Mouse (Mus musculus) stomach, embryonic 16.5 days (tissue): ENCODE results near the gene Entpd7. TPM values are rescaled to one million over a fixed set of nuclear protein-coding genes. Genes with fewer than 3 reads are reported as not detected.

Experiments used
- ATAC-seq: fragments of 200-750 bp; cut with Nextera tagmentation; 2 replicates; pipeline ENCODE4 v1.8.0; 2017; ENCODE audit warnings: moderate number of reproducible peaks, moderate TSS enrichment; ENCODE audit not compliant: insufficient read depth, low FRiP score
- H3K27ac ChIP-seq: fragments of 300-500 bp; sonication (generic); 2 replicates; pipeline ENCODE4 v1.5.1; 2014; ENCODE audit warnings: low read length
- H3K27me3 ChIP-seq: fragments of 300-500 bp; sonication (generic); 2 replicates; pipeline ENCODE4 v1.6.1; 2014; ENCODE audit warnings: low read length, control low read depth, mixed read lengths; ENCODE audit not compliant: control insufficient read depth, insufficient read depth
- H3K36me3 ChIP-seq: fragments of 300-500 bp; sonication (generic); 2 replicates; pipeline ENCODE4 v1.6.1; 2014; ENCODE audit warnings: low read length; ENCODE audit not compliant: control insufficient read depth, insufficient read depth
- H3K4me1 ChIP-seq: fragments of 300-500 bp; sonication (generic); 2 replicates; pipeline ENCODE4 v1.6.1; 2014; ENCODE audit warnings: low read length, control low read depth, mixed read lengths; ENCODE audit not compliant: control insufficient read depth, insufficient read depth
- H3K4me2 ChIP-seq: fragments of 300-500 bp; sonication (generic); 2 replicates; pipeline ENCODE4 v1.6.1; 2014; ENCODE audit warnings: low read depth, low read length, mixed read lengths
- H3K4me3 ChIP-seq: fragments of 300-500 bp; sonication (generic); replicated peaks from 2 replicates; pipeline ENCODE4 v1.5.1; 2014; ENCODE audit warnings: mild to moderate bottlenecking, low read length
- H3K9ac ChIP-seq: fragments of 300-500 bp; sonication (generic); 2 replicates; pipeline ENCODE4 v1.6.1; 2014; ENCODE audit warnings: low read length
- H3K9me3 ChIP-seq: fragments of 300-500 bp; sonication (generic); replicated peaks from 2 replicates; pipeline ENCODE4 v1.6.1; 2016; ENCODE audit warnings: low read length, control low read depth; ENCODE audit not compliant: control insufficient read depth
- WGBS: fragments of 180-500 bp; shearing (Covaris S2); extraction: QIAGEN DNeasy Blood & Tissue Kit; methylation state at CpG from one replicate; pipeline ENCODE4 v1.1.7; 2014; 5-methylcytosine and 5-hydroxymethylcytosine counted together
- polyA plus RNA-seq: library from polyadenylated mRNA; unstranded; fragments of >200 nt; fragmentation: Nextera tagmentation; extraction: Ambion mirVana; gene quantifications from 2 replicates; pipeline ENCODE4 v1.2.1, GENCODE M21; 2015

The Entpd7 gene
- polyA plus RNA-seq, 1 experiment from 2014 or later: 15.3 TPM

DNA sequence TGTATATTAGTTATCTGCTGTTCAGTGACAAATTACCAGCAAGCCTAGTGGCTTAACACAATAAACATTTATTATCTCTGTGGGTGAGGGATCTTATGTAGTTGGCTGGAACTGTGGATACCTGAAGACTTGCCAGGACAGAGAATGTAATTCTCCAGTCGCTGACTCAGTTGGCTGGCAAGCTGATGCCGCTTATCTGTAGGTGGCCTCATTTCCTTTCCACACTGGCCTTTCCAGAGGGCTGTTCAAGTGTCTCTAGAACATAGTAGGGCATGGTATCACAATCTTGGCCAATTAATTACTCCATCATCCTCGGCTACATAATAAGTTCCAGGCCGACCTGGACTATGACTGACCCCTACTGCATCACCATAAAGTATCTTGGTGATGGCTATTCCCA is 7.9 kb upstream of the Entpd7 start:
- 89% methylated on average over 4 of the region's 4 CpGs for WGBS
- Histone ChIP-seq H3K4me2 (no peak overlapping the region), H3K9me3 (no peaks in the 10 kb centered on the region), H3K36me3 (no peaks in the 10 kb centered on the region), H3K4me1 (0 out of 2 replicates have a peak, but pooled peaks cover 8% of the 10 kb centered on the region), H3K27ac (no peak overlapping the region), H3K4me3 (no peak overlapping the region), H3K9ac (no peak overlapping the region), H3K27me3 (no peaks in the 10 kb centered on the region)
- no peak for ATAC-seq

DNA sequence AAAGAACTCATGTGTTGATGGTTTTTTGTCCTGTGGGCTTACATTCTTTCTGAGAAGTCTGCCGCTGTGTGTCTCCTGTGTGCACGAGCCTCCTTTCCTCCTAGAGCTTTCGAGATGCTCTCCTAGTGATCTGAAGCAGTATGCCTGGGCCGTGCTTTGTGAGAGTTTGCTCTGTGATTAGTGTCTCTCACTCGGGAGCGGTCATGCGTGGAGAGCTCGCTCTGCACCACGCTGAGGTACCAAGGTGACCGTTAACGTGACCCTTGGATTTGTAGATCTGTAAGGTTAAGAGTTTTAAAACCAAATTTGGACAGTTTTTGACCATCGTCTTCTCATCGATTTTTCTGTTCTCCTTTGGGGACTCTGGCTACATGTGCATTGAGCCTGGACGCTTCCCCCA is 3.3 kb downstream of the Entpd7 start:
- WGBS: 90% methylated on average over 14 of the region's 14 CpGs
- Histone ChIP-seq H3K4me2 (no peak overlapping the region), H3K9ac (no peak overlapping the region), H3K9me3 (no peaks in the 10 kb centered on the region), H3K4me1 (peaks cover 4% of the 10 kb centered on the region; the same call in 1 of the 2 replicates), H3K27me3 (no peaks in the 10 kb centered on the region), H3K27ac (no peak overlapping the region), H3K4me3 (no peak overlapping the region), H3K36me3 (no peaks in the 10 kb centered on the region)
- ATAC-seq: no peak

DNA sequence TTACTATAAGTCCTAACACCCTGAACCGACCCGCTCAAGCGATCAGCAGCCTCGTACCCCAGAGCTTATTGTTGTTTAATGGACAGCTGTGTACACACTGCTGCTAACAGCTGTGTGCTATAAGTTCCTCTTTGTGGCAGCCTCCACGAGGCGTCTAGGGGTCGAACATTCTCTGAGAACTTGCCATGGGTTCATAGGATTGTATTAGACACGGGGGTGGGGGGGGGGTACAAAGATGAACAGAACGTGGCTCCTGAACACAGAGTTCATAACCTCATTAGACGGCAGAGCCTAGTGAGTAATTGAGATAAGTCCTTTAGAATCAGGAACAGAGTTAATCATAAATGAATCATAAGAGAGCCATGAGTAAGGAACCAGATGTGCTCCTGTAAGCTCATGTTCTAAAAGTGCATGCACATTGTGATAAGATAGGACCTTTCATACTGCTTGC is 6.1 kb downstream of the Entpd7 start:
- H3K9ac ChIP-seq: no peak overlapping the region
- H3K27me3 ChIP-seq: no peaks in the 10 kb centered on the region
- H3K4me3 ChIP-seq: no peak overlapping the region
- WGBS: 32% methylated on average over 10 of the region's 10 CpGs
- peaks cover 4% of the 10 kb centered on the region; the same call in 1 of the 2 replicates for H3K4me1 ChIP-seq
- ATAC-seq: peak; percentile 82
- H3K27ac ChIP-seq: peak overlapping the region; percentile 53
- no peak overlapping the region for H3K4me2 ChIP-seq
- no peaks in the 10 kb centered on the region for H3K9me3 ChIP-seq
- no peaks in the 10 kb centered on the region for H3K36me3 ChIP-seq

DNA sequence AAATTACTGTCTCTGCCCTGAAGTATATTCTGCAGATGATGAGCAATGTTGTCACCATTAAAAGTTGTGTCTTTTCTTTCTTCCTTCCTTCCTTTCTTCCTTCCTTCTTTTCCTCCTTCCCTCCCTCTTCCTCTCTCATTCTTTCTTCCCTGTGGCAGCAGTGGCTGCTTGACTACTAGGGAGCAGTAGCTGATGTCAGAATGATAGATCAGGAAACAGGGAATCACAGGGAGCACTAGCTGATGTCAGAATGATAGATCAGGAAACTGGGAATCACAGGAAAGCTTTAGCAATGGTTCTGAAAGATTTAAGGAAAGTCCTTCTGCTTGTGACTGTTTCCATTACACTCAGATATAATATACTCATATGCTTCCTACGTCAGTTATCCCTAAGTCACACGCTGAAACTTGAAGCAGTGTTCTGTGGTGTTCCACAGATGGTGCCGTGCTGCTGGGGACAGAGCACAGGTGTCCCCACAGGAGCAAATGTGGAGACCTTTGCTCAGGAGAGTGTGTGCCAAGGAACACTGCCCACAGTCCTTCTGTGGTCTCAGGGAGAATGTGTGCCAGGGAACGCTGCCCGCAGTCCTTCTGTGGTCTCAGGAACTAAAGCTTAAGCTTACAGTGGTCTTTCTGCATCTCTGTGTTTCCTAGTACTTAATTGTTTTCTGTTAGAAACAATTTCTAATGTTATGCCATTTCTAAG is 8.3 kb downstream of the Entpd7 start:
- H3K27me3 ChIP-seq: no peaks in the 10 kb centered on the region
- peaks cover 13% of the 10 kb centered on the region for H3K36me3 ChIP-seq
- H3K9ac ChIP-seq: no peak overlapping the region
- WGBS: 90% methylated on average over 5 of the region's 5 CpGs
- peaks cover 4% of the 10 kb centered on the region; the same call in 1 of the 2 replicates for H3K4me1 ChIP-seq
- H3K27ac ChIP-seq: no peak overlapping the region
- no peak for ATAC-seq
- H3K4me3 ChIP-seq: no peak overlapping the region
- no peaks in the 10 kb centered on the region for H3K9me3 ChIP-seq
- H3K4me2 ChIP-seq: no peak overlapping the region

DNA sequence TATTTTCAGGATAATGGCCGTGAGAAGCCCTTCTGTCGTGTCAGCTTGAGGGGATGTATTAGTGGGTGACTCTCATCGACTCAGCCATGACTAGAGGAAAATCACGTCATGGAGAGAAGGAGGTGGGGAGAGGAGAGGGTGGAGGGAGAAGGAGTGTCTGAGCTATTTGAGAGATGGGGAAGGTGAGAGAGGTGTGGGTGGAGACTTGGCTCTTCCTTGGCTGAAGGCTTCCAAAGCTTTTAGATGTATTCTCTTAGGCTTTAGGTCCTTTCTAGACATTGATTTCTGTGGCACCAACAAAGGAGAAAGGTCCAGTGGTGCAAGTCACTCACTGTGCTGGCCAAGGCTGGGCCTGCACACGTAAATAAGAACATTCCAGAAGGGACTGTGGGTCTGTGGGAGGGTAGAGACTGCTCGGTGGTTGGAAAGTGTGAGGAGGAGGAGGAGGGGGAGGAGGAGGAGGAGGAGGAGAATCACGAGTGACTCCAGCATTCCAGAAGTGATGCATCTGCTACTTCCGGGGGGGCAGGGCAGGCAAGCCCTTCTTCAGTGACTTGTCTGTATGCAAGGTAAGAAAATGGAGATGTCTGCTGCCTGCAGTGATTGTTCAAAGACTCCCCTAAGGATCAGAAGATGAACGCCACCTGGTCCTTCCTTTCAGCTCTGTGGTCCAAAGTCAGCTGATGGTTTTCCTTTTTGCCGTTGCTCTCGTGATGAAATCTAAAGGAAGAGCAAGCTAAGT is 9.7 kb downstream of the Entpd7 start:
- no peaks in the 10 kb centered on the region for H3K9me3 ChIP-seq
- peaks cover 4% of the 10 kb centered on the region; the same call in 1 of the 2 replicates for H3K4me1 ChIP-seq
- H3K27ac ChIP-seq: no peak overlapping the region
- no peak overlapping the region for H3K9ac ChIP-seq
- no peak overlapping the region for H3K4me3 ChIP-seq
- no peak overlapping the region for H3K4me2 ChIP-seq
- 51% methylated on average over 11 of the region's 11 CpGs for WGBS
- no peak for ATAC-seq
- H3K36me3 ChIP-seq: peaks cover 16% of the 10 kb centered on the region
- H3K27me3 ChIP-seq: no peaks in the 10 kb centered on the region

DNA sequence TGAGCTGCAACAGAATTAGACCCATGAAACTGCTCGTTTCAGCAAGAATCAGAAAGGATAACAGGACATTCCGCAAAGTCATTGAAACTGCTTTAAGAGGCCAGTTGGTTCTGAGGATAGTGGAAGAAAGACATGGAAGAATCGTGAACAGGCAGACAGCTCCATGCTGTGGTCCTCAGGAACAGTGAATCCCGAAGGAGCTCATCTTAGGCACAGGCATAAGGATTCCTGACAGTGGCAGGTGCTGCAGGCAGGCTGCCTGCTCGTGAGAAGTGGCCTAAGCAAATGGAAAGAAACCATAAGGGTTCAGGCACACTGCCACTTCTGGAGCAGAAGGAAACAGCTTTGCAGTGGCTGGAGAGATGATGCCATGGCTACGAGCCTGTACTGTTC is 10.3 kb downstream of the Entpd7 start:
- H3K27me3 ChIP-seq: no peaks in the 10 kb centered on the region
- ATAC-seq: no peak
- no peaks in the 10 kb centered on the region for H3K9me3 ChIP-seq
- peaks cover 16% of the 10 kb centered on the region for H3K36me3 ChIP-seq
- H3K27ac ChIP-seq: no peak overlapping the region
- no peak overlapping the region for H3K4me2 ChIP-seq
- peaks cover 4% of the 10 kb centered on the region; the same call in 1 of the 2 replicates for H3K4me1 ChIP-seq
- H3K4me3 ChIP-seq: no peak overlapping the region
- 82% methylated on average over 6 of the region's 6 CpGs for WGBS
- no peak overlapping the region for H3K9ac ChIP-seq

DNA sequence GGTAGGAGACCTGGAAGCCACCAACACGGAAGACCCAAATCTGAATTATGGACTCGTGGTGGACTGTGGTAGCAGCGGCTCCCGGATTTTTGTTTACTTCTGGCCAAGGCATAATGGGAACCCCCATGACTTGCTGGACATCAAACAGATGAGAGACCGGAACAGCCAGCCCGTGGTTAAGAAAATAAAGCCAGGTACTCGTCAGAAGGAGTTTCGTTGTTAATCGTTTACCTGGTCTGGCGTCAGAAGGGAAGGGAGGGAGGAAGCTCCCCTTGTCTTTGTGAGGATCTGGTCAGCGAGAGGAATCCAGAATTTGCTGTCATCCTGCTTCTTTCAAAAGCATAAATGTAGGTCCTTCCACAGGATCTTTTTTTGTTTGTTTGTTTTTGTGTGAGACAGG is 14.7 kb downstream of the Entpd7 start:
- Histone ChIP-seq H3K9me3 (no peaks in the 10 kb centered on the region), H3K27ac (no peak overlapping the region), H3K9ac (no peak overlapping the region), H3K27me3 (no peaks in the 10 kb centered on the region), H3K4me3 (no peak overlapping the region), H3K4me1 (no peaks in the 10 kb centered on the region), H3K36me3 (peaks cover 16% of the 10 kb centered on the region), H3K4me2 (no peak overlapping the region)
- ATAC-seq: no peak
- 73% methylated on average over 11 of the region's 11 CpGs for WGBS

DNA sequence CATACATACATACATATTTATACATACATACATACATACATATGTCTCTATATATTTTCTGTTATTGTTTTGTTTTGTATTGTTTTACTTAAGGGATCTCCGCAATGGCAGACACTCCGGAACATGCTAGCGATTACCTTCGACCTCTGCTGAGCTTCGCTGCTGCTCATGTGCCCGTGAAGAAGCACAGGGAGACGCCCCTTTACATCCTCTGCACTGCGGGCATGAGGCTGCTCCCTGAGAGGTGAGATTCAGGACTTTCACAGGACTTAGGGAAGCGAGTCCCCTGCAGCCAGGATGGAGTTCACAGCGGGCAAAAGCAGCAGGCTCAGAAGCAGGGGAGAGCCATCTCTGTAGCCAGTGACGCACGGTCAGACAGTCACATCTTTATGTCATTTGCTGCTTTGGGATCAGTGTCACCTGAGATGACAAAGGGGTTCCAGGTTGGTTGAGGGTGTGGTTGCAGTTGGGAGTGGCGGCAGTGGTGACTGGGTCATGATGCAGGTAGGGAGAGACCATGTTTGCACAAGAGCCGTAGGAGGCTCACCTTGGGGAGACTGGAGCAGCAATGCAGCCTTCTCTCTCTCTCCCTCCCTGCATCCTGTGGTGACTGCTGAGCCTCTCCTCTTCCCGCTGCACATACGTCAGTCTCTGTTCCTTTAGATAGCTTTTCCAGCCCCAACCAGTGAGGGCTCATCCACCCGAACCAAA is 15.5 kb downstream of the Entpd7 start:
- Histone ChIP-seq H3K9me3 (no peaks in the 10 kb centered on the region), H3K27me3 (no peaks in the 10 kb centered on the region), H3K36me3 (peaks cover 16% of the 10 kb centered on the region), H3K27ac (0 out of 2 replicates have a peak overlapping the region, but pooled peaks have one; percentile 5), H3K9ac (no peak overlapping the region), H3K4me2 (no peak overlapping the region), H3K4me1 (no peaks in the 10 kb centered on the region), H3K4me3 (no peak overlapping the region)
- 81% methylated on average over 17 of the region's 17 CpGs for WGBS
- peak; percentile 78; the same call in 1 of the 2 replicates for ATAC-seq

DNA sequence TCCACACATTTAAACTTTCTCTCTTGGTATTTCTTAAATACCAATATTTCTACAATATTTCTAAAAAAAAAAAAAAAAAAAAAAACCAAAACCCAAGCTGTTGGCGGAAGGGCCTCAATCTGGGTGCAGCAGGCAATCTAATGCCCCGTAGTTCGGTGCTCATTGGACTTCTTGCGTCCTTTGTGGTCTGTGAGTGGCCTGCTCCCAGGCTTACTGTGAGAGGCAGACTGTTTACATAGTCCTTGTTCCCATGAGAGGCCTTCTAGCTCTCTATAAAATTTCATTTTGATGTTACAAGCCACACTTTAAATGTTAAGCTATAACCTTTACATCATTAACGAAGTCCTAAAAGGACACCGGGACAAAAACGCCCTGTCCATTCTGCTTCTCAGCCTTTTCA is 18.7 kb downstream of the Entpd7 start:
- H3K36me3 ChIP-seq: no peaks in the 10 kb centered on the region
- no peak overlapping the region for H3K27ac ChIP-seq
- no peak overlapping the region for H3K9ac ChIP-seq
- no peak for ATAC-seq
- H3K4me2 ChIP-seq: no peak overlapping the region
- no peaks in the 10 kb centered on the region for H3K9me3 ChIP-seq
- 84% methylated on average over 7 of the region's 7 CpGs for WGBS
- H3K27me3 ChIP-seq: no peaks in the 10 kb centered on the region
- H3K4me1 ChIP-seq: 0 out of 2 replicates have a peak, but pooled peaks cover 2% of the 10 kb centered on the region
- no peak overlapping the region for H3K4me3 ChIP-seq
